Mouse (Mus musculus) small intestine, adult 2 months (tissue): ENCODE results near the gene Cx3cl1.

Experiments
- CTCF ChIP-seq: fragments of 200-500 bp; IDR thresholded peaks from 2 replicates; pipeline ENCODE4 v1.5.1; 2012; ENCODE audit warnings: low read depth, mild to moderate bottlenecking, control low read depth, inconsistent platforms, low read length, moderate library complexity, mixed read lengths; ENCODE audit not compliant: insufficient replicate concordance, insufficient read length; ENCODE audit errors: extremely low read depth
- POLR2A ChIP-seq: fragments of 200-500 bp; IDR thresholded peaks from 2 replicates; pipeline ENCODE4 v1.6.1; 2012; ENCODE audit warnings: low read depth, mild to moderate bottlenecking, control low read depth, inconsistent platforms, low read length, moderate library complexity

GRCm38 (mm10) chr8:94821381-94821780 lies 49.6 kb downstream of the Cx3cl1 start:
- no peak for TF ChIP-seq CTCF
- TF ChIP-seq POLR2A = no peak
